Mouse (Mus musculus) midbrain, embryonic 13.5 days (tissue): ENCODE measurements around the gene Naa60. TPM values are rescaled to one million over a fixed set of nuclear protein-coding genes. Genes with fewer than 3 reads are reported as not detected.
A peak's percentile ranks its signal among the peaks of the same experiment; 100 is the strongest.

Source experiments
- ATAC-seq: fragments of 200-750 bp; cut with Nextera tagmentation; 2 replicates; pipeline ENCODE4 v1.8.0; 2017; ENCODE audit warnings: mild to moderate bottlenecking, moderate TSS enrichment, moderate library complexity
- H3K27ac ChIP-seq: fragments of 300-500 bp; sonication (generic); 2 replicates; pipeline ENCODE4 v1.5.1; 2015; ENCODE audit warnings: inconsistent platforms, mild to moderate bottlenecking, moderate library complexity
- H3K27me3 ChIP-seq: fragments of 300-500 bp; sonication (generic); 2 replicates; pipeline ENCODE4 v1.6.1; 2015; ENCODE audit warnings: mild to moderate bottlenecking, inconsistent platforms
- H3K36me3 ChIP-seq: fragments of 300-500 bp; sonication (generic); 2 replicates; pipeline ENCODE4 v1.6.1; 2015; ENCODE audit warnings: mild to moderate bottlenecking, inconsistent platforms
- H3K4me1 ChIP-seq: fragments of 300-500 bp; sonication (generic); replicated peaks from 2 replicates; pipeline ENCODE4 v1.6.1; 2015; ENCODE audit warnings: inconsistent platforms
- H3K4me2 ChIP-seq: fragments of 300-500 bp; sonication (generic); replicated peaks from 2 replicates; pipeline ENCODE4 v1.6.1; 2015; ENCODE audit warnings: moderate library complexity, mild to moderate bottlenecking, inconsistent platforms
- H3K4me3 ChIP-seq: fragments of 300-500 bp; sonication (generic); replicated peaks from 2 replicates; pipeline ENCODE4 v1.5.1; 2015; ENCODE audit warnings: mild to moderate bottlenecking, inconsistent platforms
- H3K9ac ChIP-seq: fragments of 300-500 bp; sonication (generic); replicated peaks from 2 replicates; pipeline ENCODE4 v1.6.1; 2015; ENCODE audit warnings: mild to moderate bottlenecking, inconsistent platforms
- H3K9me3 ChIP-seq: fragments of 300-500 bp; sonication (generic); 2 replicates; pipeline ENCODE4 v1.6.1; 2016; ENCODE audit warnings: mild to moderate bottlenecking, inconsistent platforms
- whole genome bisulfite sequencing: fragments of 180-500 bp; shearing (Covaris S2); methylation state at CpG from one replicate; pipeline ENCODE4 v1.1.7; 2015; 5-methylcytosine and 5-hydroxymethylcytosine counted together
- polyA plus RNA-seq: library from polyadenylated mRNA; unstranded; fragments of >200 nt; fragmentation: Nextera tagmentation; extraction: Ambion mirVana; gene quantifications from 2 replicates; pipeline ENCODE4 v1.2.1, GENCODE M21; 2015

The Naa60 gene
- polyA plus RNA-seq, 1 experiment from 2014 or later = 79.7 TPM

- ATAC-seq = no peak
- no peaks in the 10 kb centered on the region for H3K4me1 ChIP-seq
- peaks cover 57% of the 10 kb centered on the region for H3K36me3 ChIP-seq
- no peaks in the 10 kb centered on the region for H3K9me3 ChIP-seq
- H3K27ac ChIP-seq = no peak overlapping the region
- H3K4me2 ChIP-seq = no peak overlapping the region
- WGBS = 90% methylated on average over 9 of the region's 9 CpGs
- no peak overlapping the region for H3K9ac ChIP-seq
- no peak overlapping the region for H3K4me3 ChIP-seq
- H3K27me3 ChIP-seq = no peaks in the 10 kb centered on the region
These were observed 23.1 kb downstream of the Naa60 start for GRCm38 (mm10) chr16:3895173-3895792.

- Histone ChIP-seq H3K9ac (no peak overlapping the region), H3K4me3 (no peak overlapping the region), H3K36me3 (peaks cover 64% of the 10 kb centered on the region), H3K4me1 (no peaks in the 10 kb centered on the region), H3K27me3 (no peaks in the 10 kb centered on the region), H3K27ac (no peak overlapping the region), H3K9me3 (no peaks in the 10 kb centered on the region), H3K4me2 (no peak overlapping the region)
- ATAC-seq = no peak
- 89% methylated on average over 6 of the region's 6 CpGs for WGBS
These were observed 23.9 kb downstream of the Naa60 start for GRCm38 (mm10) chr16:3896046-3896445.

- H3K9me3 ChIP-seq = no peaks in the 10 kb centered on the region
- H3K9ac ChIP-seq = no peak overlapping the region
- H3K4me1 ChIP-seq = no peaks in the 10 kb centered on the region
- no peak overlapping the region for H3K4me2 ChIP-seq
- ATAC-seq = no peak
- H3K36me3 ChIP-seq = peaks cover 69% of the 10 kb centered on the region
- 82% methylated on average over 1 of the region's 1 CpGs for WGBS
- no peak overlapping the region for H3K4me3 ChIP-seq
- H3K27me3 ChIP-seq = no peaks in the 10 kb centered on the region
- H3K27ac ChIP-seq = no peak overlapping the region
These were observed 24.4 kb downstream of the Naa60 start for GRCm38 (mm10) chr16:3896553-3896952.

- no peak for ATAC-seq
These were observed 35.3 kb downstream of the Naa60 start for GRCm38 (mm10) chr16:3907471-3907870.

DNA sequence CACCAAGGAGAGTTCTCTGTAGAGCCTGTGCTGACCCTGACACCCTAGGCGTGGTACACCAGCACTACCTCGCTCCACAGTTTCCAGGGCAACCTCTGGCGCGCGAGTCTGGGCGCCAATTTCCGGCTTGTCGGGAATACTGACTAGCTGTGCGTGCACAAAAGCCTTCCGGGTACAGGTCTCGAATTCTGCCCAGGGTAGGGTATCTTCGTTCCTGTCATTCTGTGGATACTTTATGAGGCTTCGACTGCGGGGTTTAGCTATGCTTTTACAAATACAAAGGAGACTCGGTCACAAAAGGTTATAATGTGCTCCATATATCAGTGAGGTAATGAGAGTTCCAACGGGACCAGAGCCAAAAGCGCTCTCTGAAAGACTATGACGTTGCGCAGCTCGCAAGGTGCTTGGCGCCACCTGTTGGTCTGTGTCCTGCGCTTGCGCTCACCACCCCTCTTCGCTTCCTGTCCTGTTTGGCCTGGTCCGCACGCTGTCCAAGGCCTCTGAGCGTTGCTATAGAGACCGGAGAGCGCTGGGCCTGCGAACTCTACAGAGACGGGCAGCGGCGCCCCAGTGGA is 36.4 kb downstream of the Naa60 start, which contains the start of the genes 1700037C18Rik and Cluap1:
1700037C18Rik (minus strand) TSS at position 153 of the 575 bp plus-strand sequence.
Cluap1 (plus strand) TSS at position 265 of the 575 bp plus-strand sequence.
- 0% methylated on average over 33 of the region's 33 CpGs for WGBS
- Histone ChIP-seq H3K36me3 (peaks cover 47% of the 10 kb centered on the region), H3K4me3 (peak within 1 kb of the TSS; percentile 62), H3K9ac (peak within 1 kb of the TSS; percentile 69), H3K4me2 (peak within 1 kb of the TSS; percentile 77), H3K4me1 (peaks cover 21% of the 10 kb centered on the region), H3K27ac (peak within 1 kb of the TSS; percentile 78), H3K9me3 (no peaks in the 10 kb centered on the region), H3K27me3 (no peaks in the 10 kb centered on the region)
- ATAC-seq = peak; percentile 98

More at GRCm38 (mm10) chr16:3907471-3907870, 35.3 kb downstream of the Naa60 start:
- no peaks in the 10 kb centered on the region for H3K9me3 ChIP-seq
- peaks cover 47% of the 10 kb centered on the region for H3K36me3 ChIP-seq
- H3K4me2 ChIP-seq = peak overlapping the region; percentile 77; the same call in 1 of the 2 replicates
- H3K4me1 ChIP-seq = peaks cover 21% of the 10 kb centered on the region
- no peaks in the 10 kb centered on the region for H3K27me3 ChIP-seq
- H3K4me3 ChIP-seq = no peak overlapping the region
- 77% methylated on average over 2 of the region's 2 CpGs for WGBS
- 0 out of 2 replicates have a peak overlapping the region, but pooled peaks have one; percentile 7 for H3K9ac ChIP-seq
- H3K27ac ChIP-seq = no peak overlapping the region

GRCm38 (mm10) chr16:3909118-3909517 is 36.9 kb downstream of the Naa60 start:
- Histone ChIP-seq H3K4me1 (peaks cover 21% of the 10 kb centered on the region), H3K4me3 (peak overlapping the region; percentile 62), H3K36me3 (peaks cover 47% of the 10 kb centered on the region), H3K27me3 (no peaks in the 10 kb centered on the region), H3K27ac (peak overlapping the region; percentile 78), H3K9me3 (no peaks in the 10 kb centered on the region), H3K4me2 (peak overlapping the region; percentile 77), H3K9ac (peak overlapping the region; percentile 69)
- WGBS = 9% methylated on average over 20 of the region's 20 CpGs
- ATAC-seq = no peak

DNA sequence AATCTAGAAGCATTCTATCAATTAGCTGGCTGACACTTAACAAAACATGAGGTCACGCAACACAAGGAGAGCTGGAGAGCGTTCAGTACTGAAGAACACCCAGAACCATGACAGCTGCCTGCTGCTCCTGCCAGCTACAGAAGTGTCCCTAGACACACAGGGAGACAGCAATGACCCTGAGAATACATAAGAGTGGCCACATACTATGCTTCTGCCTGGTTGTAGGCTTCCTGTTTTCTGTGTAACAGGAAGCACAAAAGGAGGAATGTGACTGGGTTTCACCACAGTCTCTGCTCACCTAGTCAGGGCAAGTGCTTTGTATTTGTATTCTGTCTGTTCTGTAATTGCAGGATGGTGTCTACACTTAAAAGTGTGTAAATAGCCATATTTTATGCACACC is 48.6 kb downstream of the Naa60 start:
- Histone ChIP-seq H3K36me3 (peaks cover 72% of the 10 kb centered on the region), H3K4me3 (no peak overlapping the region), H3K9ac (no peak overlapping the region), H3K4me2 (no peak overlapping the region), H3K27me3 (no peaks in the 10 kb centered on the region), H3K4me1 (no peaks in the 10 kb centered on the region), H3K27ac (no peak overlapping the region), H3K9me3 (no peaks in the 10 kb centered on the region)
- ATAC-seq = no peak
- 93% methylated on average over 2 of the region's 2 CpGs for WGBS

GRCm38 (mm10) chr16:3923515-3923914 is 51.3 kb downstream of the Naa60 start:
- H3K27ac ChIP-seq = no peak overlapping the region
- ATAC-seq = no peak
- peaks cover 69% of the 10 kb centered on the region for H3K36me3 ChIP-seq
- no peak overlapping the region for H3K4me3 ChIP-seq
- no peaks in the 10 kb centered on the region for H3K27me3 ChIP-seq
- no peak overlapping the region for H3K4me2 ChIP-seq
- H3K4me1 ChIP-seq = no peaks in the 10 kb centered on the region
- WGBS = 97% methylated on average over 3 of the region's 3 CpGs
- H3K9ac ChIP-seq = no peak overlapping the region
- no peaks in the 10 kb centered on the region for H3K9me3 ChIP-seq

GRCm38 (mm10) chr16:3923966-3924365 is 51.8 kb downstream of the Naa60 start:
- Histone ChIP-seq H3K9ac (no peak overlapping the region), H3K36me3 (peaks cover 72% of the 10 kb centered on the region), H3K9me3 (no peaks in the 10 kb centered on the region), H3K27me3 (no peaks in the 10 kb centered on the region), H3K27ac (no peak overlapping the region), H3K4me2 (no peak overlapping the region), H3K4me3 (no peak overlapping the region), H3K4me1 (no peaks in the 10 kb centered on the region)
- ATAC-seq = no peak
- WGBS = 97% methylated on average over 4 of the region's 4 CpGs

- Histone ChIP-seq H3K36me3 (peaks cover 78% of the 10 kb centered on the region), H3K4me2 (no peak overlapping the region), H3K27me3 (no peaks in the 10 kb centered on the region), H3K4me3 (no peak overlapping the region), H3K4me1 (no peaks in the 10 kb centered on the region), H3K27ac (no peak overlapping the region), H3K9ac (no peak overlapping the region), H3K9me3 (no peaks in the 10 kb centered on the region)
- no peak for ATAC-seq
- 88% methylated on average over 1 of the region's 1 CpGs for WGBS
These were observed 56.4 kb downstream of the Naa60 start for GRCm38 (mm10) chr16:3928582-3928981.

DNA sequence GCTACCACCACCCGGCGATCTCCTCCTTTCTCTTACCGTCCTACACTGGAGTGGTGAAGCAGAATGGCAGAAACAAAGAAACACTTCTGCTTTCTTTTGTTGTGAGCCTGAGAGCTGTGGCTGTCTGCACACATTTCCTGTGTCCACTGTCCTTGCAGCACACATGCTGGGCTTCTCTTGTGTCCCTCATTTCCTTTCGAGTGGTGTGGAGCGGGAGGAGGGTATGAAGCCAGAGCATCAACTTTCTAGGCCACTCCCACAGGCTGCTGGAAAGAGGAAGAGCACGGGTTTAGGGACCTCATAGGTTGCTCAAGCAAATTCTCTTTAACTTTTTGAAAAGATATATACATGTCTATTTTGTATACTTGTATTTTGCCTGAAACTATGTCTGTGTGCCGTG is 57.0 kb downstream of the Naa60 start:
- Histone ChIP-seq H3K4me2 (no peak overlapping the region), H3K4me3 (no peak overlapping the region), H3K9ac (no peak overlapping the region), H3K27me3 (no peaks in the 10 kb centered on the region), H3K36me3 (peaks cover 78% of the 10 kb centered on the region), H3K9me3 (no peaks in the 10 kb centered on the region), H3K4me1 (no peaks in the 10 kb centered on the region), H3K27ac (no peak overlapping the region)
- 81% methylated on average over 7 of the region's 7 CpGs for WGBS
- ATAC-seq = no peak

DNA sequence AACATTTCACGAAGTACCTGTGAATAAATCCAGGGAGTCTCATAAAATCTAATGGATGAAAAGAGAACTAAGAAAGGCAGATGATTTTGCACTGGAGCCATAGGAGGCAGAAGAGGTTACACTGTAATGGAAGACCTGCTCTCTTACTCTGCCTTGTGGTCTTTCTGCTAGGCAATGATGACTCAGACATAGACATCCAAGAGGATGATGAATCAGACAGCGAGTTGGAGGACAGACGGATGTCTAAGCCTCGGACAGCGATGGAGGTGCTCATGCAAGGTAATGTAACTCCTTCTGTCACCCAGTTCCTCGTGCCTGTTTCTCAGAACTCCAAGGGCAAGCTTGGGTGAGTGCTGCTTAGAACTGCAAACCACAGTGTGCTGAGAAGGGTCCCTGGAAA is 61.4 kb downstream of the Naa60 start:
- H3K27me3 ChIP-seq = no peaks in the 10 kb centered on the region
- peaks cover 81% of the 10 kb centered on the region for H3K36me3 ChIP-seq
- no peak for ATAC-seq
- no peak overlapping the region for H3K4me2 ChIP-seq
- H3K9me3 ChIP-seq = no peaks in the 10 kb centered on the region
- no peak overlapping the region for H3K9ac ChIP-seq
- H3K4me1 ChIP-seq = no peaks in the 10 kb centered on the region
- no peak overlapping the region for H3K27ac ChIP-seq
- 92% methylated on average over 6 of the region's 6 CpGs for WGBS
- no peak overlapping the region for H3K4me3 ChIP-seq
